Mouse (Mus musculus) induced T-regulatory cell, adult 2 months (primary cell): ENCODE results near the gene Xpnpep3.
"Not testable (repeated sequence)": the region's sequence is repeated elsewhere in the genome, so short reads cannot be mapped to it uniquely, and the experiment has no call there.

Source experiments
- DNase-seq: peaks from one replicate; pipeline ENCODE4 v3.0.0-alpha.2; 2012; ENCODE audit warnings: low read depth

The Xpnpep3 gene

DNA sequence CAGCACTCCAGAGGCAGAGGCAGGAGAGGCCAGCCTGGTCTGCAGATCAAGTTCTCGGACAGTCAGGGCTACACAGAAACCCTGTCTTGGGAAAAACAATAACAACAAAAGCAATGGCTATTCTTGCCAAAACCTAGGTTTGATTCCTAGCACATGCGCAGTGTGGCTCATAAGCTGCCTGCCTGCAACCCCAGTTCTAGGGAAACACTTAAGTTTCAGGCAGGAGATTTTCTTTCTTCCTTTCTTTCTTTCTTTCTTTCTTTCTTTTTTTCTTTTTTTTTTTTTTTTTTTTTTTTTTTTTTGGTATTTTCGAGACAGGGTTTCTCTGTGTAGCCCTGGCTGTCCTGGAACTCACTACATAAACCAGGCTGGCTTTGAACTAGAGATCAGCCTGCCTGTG lies 80.3 kb downstream of the Xpnpep3 start:
- not testable (repeated sequence) for DNase-seq

DNA sequence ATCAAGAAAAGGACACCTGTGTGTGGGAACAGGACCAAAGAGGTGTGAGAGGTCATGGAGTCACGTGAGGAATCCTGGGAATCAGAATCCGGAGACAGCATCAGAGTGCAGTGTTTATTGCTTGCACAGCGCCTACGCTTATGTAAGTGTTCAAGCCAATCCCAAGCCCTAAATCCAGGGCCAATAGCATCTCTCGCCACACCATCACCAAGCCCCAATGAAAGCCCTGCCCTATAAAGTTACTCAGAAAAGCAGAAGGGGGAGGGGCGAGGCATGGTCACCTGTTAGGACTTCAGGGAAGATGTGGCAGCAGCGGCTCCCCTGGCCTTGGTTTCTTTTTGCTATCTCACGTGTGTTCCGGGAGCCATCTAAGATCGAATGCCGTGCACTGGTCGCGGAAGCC lies 81.0 kb downstream of the Xpnpep3 start:
- DNase-seq, result peak; percentile 91

DNA sequence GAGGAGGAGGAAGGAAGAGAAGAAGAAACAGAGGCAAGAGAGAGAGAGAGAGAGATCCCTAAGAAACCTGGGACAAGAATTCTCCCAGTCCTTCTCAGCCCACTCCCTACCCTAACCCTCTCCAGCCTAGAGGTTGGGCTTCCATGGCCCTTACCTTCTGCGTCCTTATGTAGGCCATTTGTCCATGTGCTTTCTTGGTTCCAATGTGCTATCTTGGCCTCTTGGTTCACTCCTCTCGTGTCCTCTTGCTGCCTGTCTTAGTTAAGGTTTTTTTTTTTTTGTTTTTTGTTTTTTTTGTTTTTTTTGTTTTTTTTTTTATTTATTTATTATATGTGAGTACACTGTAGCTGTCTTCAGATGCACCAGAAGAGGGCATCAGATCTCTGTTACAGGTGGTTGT lies 83.0 kb downstream of the Xpnpep3 start:
- no peak for DNase-seq

DNA sequence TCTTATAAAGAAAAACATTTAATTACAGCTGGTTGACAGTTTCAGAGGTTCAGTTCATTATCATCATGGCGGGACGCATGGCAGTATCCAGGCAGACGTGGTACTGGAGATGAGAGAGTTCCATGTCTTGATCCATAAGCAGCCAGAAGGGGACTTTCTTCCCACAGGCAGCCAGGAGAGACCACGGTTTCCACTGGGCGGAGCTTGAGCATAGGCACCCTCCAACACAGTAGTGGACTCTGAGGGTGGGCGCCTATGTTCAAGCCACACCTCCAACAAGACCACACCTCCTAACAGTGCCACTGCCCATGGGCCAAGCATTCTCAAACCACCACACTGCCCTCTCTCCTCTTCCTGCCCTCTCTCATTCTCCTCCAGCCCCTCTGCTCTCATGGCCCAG lies 83.8 kb downstream of the Xpnpep3 start:
- no peak for DNase-seq

DNA sequence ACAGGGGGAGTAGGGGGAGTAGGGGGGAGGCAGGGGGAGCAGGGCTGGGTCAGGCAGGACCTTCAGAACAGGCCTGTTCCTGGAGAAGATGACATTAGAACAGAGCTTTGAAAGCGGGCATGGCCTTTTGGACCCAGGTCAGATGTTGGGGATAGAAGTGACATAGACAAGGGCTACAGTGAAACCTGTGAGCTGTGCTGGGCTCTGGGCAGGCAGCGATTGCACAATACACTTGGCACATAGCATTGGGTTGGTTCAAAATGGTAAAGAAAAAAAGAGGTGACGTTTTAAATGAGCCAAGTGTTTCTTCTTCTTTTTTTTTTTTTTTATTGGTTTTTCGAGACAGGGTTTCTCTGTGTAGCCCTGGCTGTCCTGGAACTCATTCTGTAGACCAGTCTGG lies 85.5 kb downstream of the Xpnpep3 start:
- DNase-seq, result no peak

DNA sequence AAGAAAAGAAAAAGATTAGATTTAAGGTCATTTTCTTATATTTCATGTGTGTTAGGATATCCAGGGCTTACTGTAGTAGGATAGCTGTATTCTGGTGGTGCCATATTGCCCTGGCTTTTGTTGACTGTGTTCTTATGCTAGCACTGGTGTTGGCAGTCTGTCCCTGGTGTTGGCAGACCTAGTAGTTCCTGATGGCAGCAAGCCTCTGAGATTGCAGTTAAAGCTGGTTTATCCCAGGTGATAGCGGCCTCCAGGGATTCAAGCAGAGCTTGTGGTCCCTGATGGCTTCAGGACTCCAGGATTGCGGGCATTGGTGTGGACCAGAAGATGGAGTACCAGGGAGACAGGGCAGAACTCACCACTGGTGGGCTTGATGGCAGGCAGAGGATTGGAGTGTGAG lies 103.5 kb downstream of the Xpnpep3 start:
- no peak for DNase-seq

DNA sequence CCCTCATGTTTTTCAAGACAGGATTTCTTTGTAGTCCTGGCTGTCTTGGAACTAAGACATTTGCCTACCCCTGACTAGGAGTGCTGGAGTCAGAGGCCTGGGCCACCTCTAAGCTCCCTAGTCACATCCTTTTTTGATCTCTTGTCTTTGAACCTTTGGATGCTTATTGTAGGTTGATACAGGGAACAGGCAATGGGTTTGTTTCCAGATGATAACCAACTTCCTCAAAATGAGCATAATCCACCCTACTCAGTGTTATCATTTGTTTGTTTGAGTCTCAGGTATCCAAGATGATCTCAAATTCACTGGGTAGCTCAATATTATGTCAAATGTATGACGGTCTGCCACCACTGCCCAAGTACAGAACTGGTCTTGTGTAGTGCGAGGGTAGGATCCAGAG lies 104.1 kb downstream of the Xpnpep3 start:
- no peak for DNase-seq
